Mouse (Mus musculus) liver, adult 2 months (tissue): Measurements from ENCODE around the gene Abi2. TPM values are rescaled to one million over a fixed set of nuclear protein-coding genes. Genes with fewer than 3 reads are reported as not detected.

ENCODE experiments used
- DNase-seq: peaks from one replicate; pipeline ENCODE4 v3.0.0-alpha.2; 2011; ENCODE audit warnings: low read depth, low spot score; ENCODE audit errors: extremely low read depth
- H3K27ac ChIP-seq: fragments of 200-500 bp; replicated peaks from 2 replicates; pipeline ENCODE4 v1.5.1; 2012; ENCODE audit warnings: low read depth, mild to moderate bottlenecking, control low read depth, inconsistent platforms, low read length; ENCODE audit not compliant: insufficient read depth
- H3K27me3 ChIP-seq: fragments of 200-500 bp; 2 replicates; pipeline ENCODE4 v1.6.1; 2012; ENCODE audit warnings: mild to moderate bottlenecking, moderate library complexity, low read length, inconsistent platforms; ENCODE audit not compliant: control insufficient read depth, insufficient read depth
- H3K36me3 ChIP-seq: fragments of 200-500 bp; 2 replicates; pipeline ENCODE4 v1.6.1; 2012; ENCODE audit warnings: low read length, inconsistent platforms; ENCODE audit not compliant: control insufficient read depth, insufficient read depth
- H3K4me1 ChIP-seq: fragments of 200-500 bp; 2 replicates; pipeline ENCODE4 v1.6.1; 2011; ENCODE audit warnings: low read length; ENCODE audit not compliant: control insufficient read depth, insufficient read depth
- H3K4me3 ChIP-seq: fragments of 200-500 bp; 2 replicates; pipeline ENCODE4 v1.5.1; 2011; ENCODE audit warnings: low read depth, mild to moderate bottlenecking, control low read depth, low read length, moderate library complexity; ENCODE audit not compliant: insufficient read depth
- H3K79me2 ChIP-seq: fragments of 200-500 bp; 2 replicates; pipeline ENCODE4 v1.6.1; 2012; ENCODE audit warnings: inconsistent platforms, mild to moderate bottlenecking, low read length, moderate library complexity; ENCODE audit not compliant: control insufficient read depth, insufficient read depth
- H3K9ac ChIP-seq: fragments of 200-500 bp; 2 replicates; pipeline ENCODE4 v1.6.1; 2012; ENCODE audit warnings: low read depth, mild to moderate bottlenecking, control low read depth, inconsistent platforms, low read length
- CTCF ChIP-seq: fragments of 200-500 bp; IDR thresholded peaks from 2 replicates; pipeline ENCODE4 v1.5.1; 2011; ENCODE audit warnings: low read depth, low read length, control low read depth
- POLR2A ChIP-seq: fragments of 200-500 bp; IDR thresholded peaks from 2 replicates; pipeline ENCODE4 v1.6.1; 2011; ENCODE audit warnings: low read length, control low read depth; ENCODE audit not compliant: insufficient read depth; ENCODE audit errors: extremely low read depth
- WGBS: fragments of 180-500 bp; shearing (Covaris S2); methylation state at CpG from one replicate; pipeline ENCODE4 v1.1.7; 2018; 5-methylcytosine and 5-hydroxymethylcytosine counted together
- polyA plus RNA-seq: library from polyadenylated mRNA; depleted of rRNA; stranded (reverse); fragments of >200 nt; gene quantifications from 2 replicates; pipeline ENCODE4 v1.2.3, GENCODE M21; 2012; rRNA removed
- total RNA-seq: library from RNA; depleted of rRNA; stranded (reverse); fragments of >200 nt; gene quantifications from 2 replicates; pipeline ENCODE4 v1.2.3, GENCODE M21; 2014; rRNA removed

Abi2 gene
- total and polyA plus RNA-seq, 2 experiments, result 0.62 to 2.2 TPM

- Histone ChIP-seq H3K9ac (no peak overlapping the region), H3K4me3 (no peak overlapping the region), H3K27ac (no peak overlapping the region), H3K79me2 (no peaks in the 10 kb centered on the region), H3K27me3 (no peaks in the 10 kb centered on the region), H3K4me1 (no peaks in the 10 kb centered on the region), H3K36me3 (peaks cover 74% of the 10 kb centered on the region)
- 54% methylated on average over 5 of the region's 5 CpGs for WGBS
- TF ChIP-seq CTCF, result no peak
- no peak for TF ChIP-seq POLR2A
- DNase-seq, result no peak
Measured at GRCm38 (mm10) chr1:60492404-60492803, 83.0 kb downstream of the Abi2 start.

GRCm38 (mm10) chr1:60493421-60493820, 84.0 kb downstream of the Abi2 start:
- H3K27me3 ChIP-seq, result no peaks in the 10 kb centered on the region
- peaks cover 72% of the 10 kb centered on the region for H3K36me3 ChIP-seq
- no peak overlapping the region for H3K27ac ChIP-seq
- no peak overlapping the region for H3K9ac ChIP-seq
- H3K4me3 ChIP-seq, result no peak overlapping the region
- H3K4me1 ChIP-seq, result no peaks in the 10 kb centered on the region
- no peaks in the 10 kb centered on the region for H3K79me2 ChIP-seq
- 44% methylated on average over 6 of the region's 6 CpGs for WGBS
- DNase-seq, result no peak
- TF ChIP-seq CTCF (no peak), POLR2A (no peak)

GRCm38 (mm10) chr1:60503456-60503855, 94.0 kb downstream of the Abi2 start:
- Histone ChIP-seq H3K27ac (no peak overlapping the region), H3K36me3 (peaks cover 60% of the 10 kb centered on the region), H3K9ac (no peak overlapping the region), H3K4me1 (peaks cover 3% of the 10 kb centered on the region; the same call in 1 of the 2 replicates), H3K27me3 (no peaks in the 10 kb centered on the region), H3K4me3 (no peak overlapping the region), H3K79me2 (peaks cover 9% of the 10 kb centered on the region; the same call in 1 of the 2 replicates)
- no peak for DNase-seq
- TF ChIP-seq POLR2A (no peak), CTCF (no peak)
- WGBS, result 61% methylated on average over 5 of the region's 5 CpGs

- peaks cover 18% of the 10 kb centered on the region; the same call in 1 of the 2 replicates for H3K79me2 ChIP-seq
- 37% methylated on average over 2 of the region's 2 CpGs for WGBS
- TF ChIP-seq POLR2A, result no peak
- TF ChIP-seq CTCF, result no peak
- H3K9ac ChIP-seq, result no peak overlapping the region
- no peak overlapping the region for H3K27ac ChIP-seq
- H3K27me3 ChIP-seq, result no peaks in the 10 kb centered on the region
- peaks cover 49% of the 10 kb centered on the region for H3K36me3 ChIP-seq
- DNase-seq, result peak; percentile 29
- no peak overlapping the region for H3K4me3 ChIP-seq
- peaks cover 3% of the 10 kb centered on the region; the same call in 1 of the 2 replicates for H3K4me1 ChIP-seq
Measured at GRCm38 (mm10) chr1:60510584-60510983, 101.2 kb downstream of the Abi2 start.

- Histone ChIP-seq H3K4me3 (no peak overlapping the region), H3K36me3 (peaks cover 58% of the 10 kb centered on the region), H3K79me2 (peaks cover 24% of the 10 kb centered on the region), H3K9ac (no peak overlapping the region), H3K27ac (no peak overlapping the region), H3K27me3 (no peaks in the 10 kb centered on the region), H3K4me1 (no peaks in the 10 kb centered on the region; the same call in 1 of the 2 replicates)
- TF ChIP-seq CTCF (no peak), POLR2A (no peak)
- WGBS, result 82% methylated on average over 6 of the region's 6 CpGs
- DNase-seq, result no peak
Measured at GRCm38 (mm10) chr1:60530107-60530506, 120.7 kb downstream of the Abi2 start.

- TF ChIP-seq CTCF (no peak), POLR2A (no peak)
- no peaks in the 10 kb centered on the region; the same call in 1 of the 2 replicates for H3K4me1 ChIP-seq
- peaks cover 53% of the 10 kb centered on the region for H3K36me3 ChIP-seq
- H3K79me2 ChIP-seq, result peaks cover 23% of the 10 kb centered on the region
- H3K4me3 ChIP-seq, result no peak overlapping the region
- no peaks in the 10 kb centered on the region for H3K27me3 ChIP-seq
- H3K27ac ChIP-seq, result no peak overlapping the region
- whole genome bisulfite sequencing, result 84% methylated on average over 2 of the region's 2 CpGs
- no peak overlapping the region for H3K9ac ChIP-seq
- no peak for DNase-seq
Measured at GRCm38 (mm10) chr1:60530636-60531035, 121.2 kb downstream of the Abi2 start.

Other genes with a start within 250 kb of the Abi2 start
- 33.0 and 38.1 TPM in 2 replicates for gene Nbeal1, start 229.0 kb upstream of the Abi2 start, total RNA-seq
- 1.2 and 1.4 TPM in 2 replicates for gene Nbeal1, start 229.0 kb upstream of the Abi2 start, polyA plus RNA-seq
- gene Cyp20a1, start 66.3 kb upstream of the Abi2 start, total RNA-seq, result 17.7 and 19.6 TPM in 2 replicates
- 3.6 and 4.0 TPM in 2 replicates for gene Cyp20a1, start 66.3 kb upstream of the Abi2 start, polyA plus RNA-seq
- 72.6 and 86.1 TPM in 2 replicates for gene Raph1, start 157.5 kb downstream of the Abi2 start, total RNA-seq
- 13.9 and 18.5 TPM in 2 replicates for gene Raph1, start 157.5 kb downstream of the Abi2 start, polyA plus RNA-seq